Mouse (Mus musculus) thymus, postnatal 14 days (tissue): ENCODE data around the gene Marveld3.

ENCODE experiments used
- DNase-seq: peaks from one replicate; pipeline ENCODE4 v3.0.0; 2021

The Marveld3 gene

DNA sequence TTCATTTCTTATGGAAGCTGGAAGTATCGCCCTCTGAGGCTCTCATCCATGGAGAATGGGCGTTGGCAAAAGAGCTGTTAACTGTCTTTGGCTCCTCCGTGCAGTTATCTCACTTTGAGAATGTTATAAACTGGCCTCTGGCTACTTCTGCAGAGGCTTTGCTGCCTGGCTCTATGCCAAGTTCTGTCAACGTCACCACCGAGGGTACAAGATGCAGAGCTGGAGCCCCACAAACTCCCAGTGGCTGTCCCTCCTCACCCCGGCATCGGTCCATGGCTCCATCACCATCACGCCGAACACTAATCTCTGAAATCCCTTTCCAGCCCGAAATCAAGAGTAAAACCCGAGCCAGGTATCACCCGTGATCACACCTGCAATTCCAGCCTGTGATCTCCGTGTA is 1.4 kb upstream of the Marveld3 start:
- no peak for DNase-seq

DNA sequence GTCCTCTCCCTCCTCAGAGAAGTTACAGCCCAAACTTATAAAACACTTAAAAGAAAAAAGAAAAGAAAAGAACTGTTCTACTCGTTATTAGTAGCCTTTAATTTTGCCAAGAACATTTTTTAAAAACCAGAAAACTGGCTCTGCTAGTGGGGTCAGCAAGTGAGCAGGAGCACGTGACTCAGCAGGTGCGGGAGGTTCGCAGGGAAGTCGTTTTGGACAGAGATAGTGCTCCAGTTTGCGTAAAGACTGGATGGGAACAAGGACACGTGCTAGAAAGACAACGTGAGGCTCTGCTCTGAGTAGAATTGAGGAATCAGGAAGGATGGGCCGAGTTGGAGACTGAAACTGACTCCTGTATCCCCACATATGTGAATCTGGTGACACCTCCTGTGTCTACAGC is 893 bp upstream of the Marveld3 start:
- DNase-seq = no peak

DNA sequence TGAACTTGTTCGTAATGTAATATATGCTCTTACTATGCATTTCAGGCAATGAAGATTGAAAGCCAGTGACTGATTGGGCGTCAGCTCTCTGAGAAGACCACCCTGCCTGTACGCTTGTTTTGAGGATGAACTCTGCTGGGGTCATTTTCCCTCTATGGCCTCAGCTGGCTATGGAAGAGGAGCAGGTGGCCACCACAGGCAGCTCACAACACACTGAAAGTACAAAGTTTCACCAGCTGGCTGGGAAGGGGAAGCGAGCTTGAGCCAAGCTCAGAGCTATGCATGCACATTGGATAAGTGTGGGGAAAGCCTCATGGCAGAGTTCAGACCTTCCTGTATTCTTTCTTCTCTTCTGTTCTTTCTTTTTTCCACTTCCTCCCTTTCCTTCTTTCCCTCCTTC is 2.9 kb downstream of the Marveld3 start:
- DNase-seq = no peak

DNA sequence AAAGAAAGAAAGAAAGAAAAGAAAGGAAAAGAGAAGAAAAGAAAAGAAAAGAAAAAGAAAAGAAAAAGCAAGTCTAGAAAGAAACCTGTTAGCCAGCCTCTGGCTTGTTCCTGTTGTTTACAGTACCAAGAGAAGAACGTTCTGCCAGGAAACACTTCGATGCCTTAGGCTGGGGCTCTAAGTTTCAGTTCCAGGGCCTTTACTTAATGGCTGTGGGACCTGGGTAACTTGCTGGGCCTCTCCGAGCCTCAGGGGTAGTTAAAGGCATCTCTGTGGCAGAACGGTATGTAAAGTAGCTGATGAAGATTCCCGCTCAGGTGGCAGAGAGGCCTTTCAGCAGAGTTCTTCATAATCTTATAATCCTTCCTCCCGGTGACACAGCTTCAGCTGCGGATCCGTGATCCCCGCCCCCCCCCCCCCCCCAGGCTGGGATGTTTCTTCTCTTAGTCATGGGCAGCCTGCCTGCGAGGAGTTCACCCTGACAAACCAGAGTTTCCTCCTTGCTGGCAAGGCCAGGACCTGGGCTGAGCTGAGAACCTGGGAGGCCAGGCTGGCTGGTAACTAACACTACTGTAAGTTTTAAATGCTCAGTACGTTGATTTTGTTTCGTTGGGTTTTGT is 3.9 kb downstream of the Marveld3 start:
- no peak for DNase-seq

DNA sequence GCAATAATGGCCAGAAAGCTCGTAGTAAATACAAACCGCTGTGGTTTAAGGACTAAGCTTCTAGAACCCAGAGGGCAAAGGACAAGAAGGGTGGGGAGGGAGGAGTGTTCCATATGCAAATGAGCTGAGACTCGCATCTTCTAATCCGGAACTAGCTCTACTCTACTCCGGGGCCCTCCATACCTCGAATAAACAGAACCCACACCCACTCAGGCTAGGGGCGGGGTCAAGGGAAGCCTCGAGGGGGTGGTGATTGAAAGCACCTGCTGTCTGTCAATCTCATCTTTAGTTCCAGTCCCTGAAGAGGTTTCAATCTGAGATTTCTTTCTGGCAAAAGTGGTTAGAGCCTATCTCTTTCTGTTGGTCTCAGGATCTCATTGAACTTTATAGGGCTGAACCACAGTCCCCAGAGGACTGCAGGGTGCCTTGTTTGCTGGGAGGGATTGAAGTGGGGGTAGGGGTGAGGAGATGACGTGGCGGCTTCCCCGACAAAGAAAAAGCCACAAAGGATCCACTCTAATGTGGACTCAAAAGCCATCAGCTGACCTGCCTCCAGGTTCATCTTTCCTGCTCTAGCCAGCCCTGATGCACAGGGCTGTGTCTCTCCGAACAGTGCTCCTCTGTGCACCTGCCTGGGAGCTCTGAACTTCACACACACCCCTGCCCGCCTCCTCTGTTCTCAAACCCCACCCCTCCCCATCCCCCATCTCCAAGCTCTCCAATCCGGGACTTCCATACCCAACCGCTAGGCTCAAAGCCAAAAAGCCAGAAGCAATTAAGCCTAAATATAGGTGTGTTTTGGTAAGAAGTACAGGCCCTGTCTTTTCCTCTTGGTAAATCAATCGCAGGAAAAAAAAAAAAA is 4.6 kb downstream of the Marveld3 start:
- DNase-seq = peak; percentile 42

DNA sequence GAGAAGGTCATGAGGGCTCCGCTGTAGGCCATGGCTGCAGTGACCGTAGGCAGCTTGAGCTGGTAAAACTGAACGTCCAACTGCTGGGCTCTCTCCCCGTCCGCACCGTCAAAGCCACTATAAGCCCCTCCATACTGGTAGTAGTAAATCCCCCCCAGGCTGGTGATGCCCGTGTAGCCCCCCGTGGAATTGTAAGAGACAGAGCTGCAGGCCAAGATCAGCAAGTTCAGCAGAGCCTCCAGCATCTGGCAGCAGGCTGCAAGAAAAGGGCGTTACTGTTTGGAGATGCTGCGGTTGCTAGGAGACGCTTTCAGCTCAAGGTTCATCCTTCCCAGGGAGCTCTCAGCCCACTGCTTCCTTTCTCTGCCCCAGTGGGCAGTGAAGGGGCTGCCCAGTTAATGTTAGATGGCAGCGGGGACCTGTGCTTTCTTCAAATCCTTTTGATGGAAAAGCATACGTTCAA is 7.5 kb downstream of the Marveld3 start:
- no peak for DNase-seq

DNA sequence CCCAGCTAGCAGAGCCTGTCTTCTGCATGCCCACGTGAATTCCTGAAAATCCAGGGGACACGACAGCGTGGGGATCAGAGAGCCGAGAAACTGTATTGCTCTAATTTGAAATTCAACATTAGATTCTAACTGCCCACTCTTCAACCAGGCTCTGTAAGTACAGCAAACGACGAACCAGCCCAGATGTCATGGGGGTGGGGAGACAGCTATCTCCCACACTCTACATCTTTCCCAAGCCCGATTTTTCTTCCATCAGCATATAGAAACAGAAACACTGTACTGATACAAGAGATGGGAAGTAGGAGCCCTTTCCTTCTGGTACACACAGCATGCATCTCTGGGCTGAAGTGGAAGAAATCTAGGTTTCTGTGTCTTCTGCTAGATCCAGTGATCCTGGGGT is 9.8 kb downstream of the Marveld3 start:
- DNase-seq = no peak

DNA sequence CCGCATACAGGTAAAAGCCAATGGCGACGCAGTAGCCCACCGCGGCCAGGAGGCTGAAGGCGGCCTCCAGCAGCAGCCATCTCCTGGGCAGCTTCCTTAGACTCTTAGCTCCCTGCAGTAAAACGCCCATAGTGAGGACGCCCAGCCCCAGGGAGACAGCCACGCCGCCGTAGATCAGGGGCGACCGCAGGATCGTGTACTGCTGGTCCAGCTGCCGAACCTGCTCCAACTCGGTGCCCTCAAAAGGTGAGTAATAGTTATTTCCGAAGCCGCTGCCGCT is 13.8 kb downstream of the Marveld3 start:
- no peak for DNase-seq

DNA sequence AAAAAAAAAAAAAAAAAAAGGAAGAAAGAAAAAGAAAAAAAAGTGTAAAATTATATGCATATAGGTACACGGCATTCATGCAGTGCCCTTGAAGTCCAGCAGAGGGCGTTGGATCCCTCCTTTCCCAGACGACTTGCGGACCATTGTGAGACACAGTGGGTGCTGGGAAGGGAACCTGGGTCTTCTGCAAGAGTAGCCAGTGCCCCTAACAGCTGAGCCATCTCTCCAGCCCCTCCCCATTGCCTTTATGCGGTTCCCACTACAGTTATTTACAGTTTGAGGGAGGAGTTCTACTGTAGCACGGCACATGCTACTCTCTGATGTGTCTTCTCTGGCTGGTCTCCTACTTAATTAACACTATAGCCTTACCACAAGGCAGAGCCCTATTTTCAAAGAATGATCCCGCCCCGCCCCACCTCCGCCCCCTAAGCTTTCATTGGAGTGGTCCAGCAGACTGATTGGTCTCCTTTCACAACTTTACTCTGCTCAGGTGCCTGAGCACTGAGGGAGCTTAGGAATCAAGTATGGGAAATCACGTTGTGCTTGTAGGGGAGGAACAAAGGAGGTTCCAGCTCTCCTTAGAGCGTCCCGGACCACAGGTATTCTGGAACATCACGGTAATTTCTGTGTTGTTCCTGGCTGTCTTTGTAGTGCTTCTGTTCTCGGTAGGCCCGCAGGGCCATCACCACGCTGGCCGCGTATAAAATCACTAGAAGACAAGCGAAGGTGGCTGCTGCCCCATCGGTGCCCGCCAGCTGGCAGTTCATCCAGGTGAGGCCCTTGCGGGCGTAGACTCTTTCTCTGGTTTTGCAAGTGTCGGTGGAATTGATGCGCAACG is 14.3 kb downstream of the Marveld3 start:
- peak; percentile 21 for DNase-seq

DNA sequence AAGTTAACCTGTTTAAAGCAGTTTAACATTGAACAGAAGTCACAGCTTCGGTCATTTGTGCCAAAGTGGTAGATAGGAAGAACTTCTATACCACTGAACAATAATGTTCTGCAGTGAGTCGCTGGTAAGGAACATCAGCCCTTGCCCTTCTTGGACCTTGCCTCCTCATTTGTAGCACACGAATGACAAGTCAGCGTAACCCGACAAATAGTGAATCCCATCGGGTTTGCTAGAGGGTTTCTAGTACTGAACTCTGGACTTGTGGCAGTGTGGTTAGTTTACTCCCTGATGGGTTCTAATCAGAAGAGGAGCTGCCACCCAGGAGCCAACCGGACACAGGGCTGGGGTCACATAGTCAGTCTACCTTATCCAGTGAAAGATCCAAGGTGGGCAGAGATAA is 15.7 kb downstream of the Marveld3 start:
- DNase-seq = no peak

DNA sequence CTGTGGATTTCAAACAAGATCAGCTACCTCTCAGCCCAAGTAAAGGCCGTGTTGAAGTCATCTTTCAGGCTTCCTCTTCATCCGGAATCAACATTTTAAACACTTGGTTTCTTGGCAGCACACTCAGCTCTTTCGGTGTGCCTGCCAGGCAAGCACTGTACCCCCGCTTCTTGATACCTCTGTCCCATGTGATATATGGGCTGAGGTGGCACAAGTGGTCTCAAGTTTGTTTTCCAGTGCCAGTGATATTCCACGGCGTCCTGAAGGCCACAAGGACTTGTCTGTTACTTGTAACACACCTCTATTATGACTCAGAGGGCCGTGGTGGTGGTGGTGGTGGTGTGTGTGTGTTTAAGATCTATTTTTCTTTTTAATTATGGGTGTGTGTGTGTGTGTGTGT is 16.3 kb downstream of the Marveld3 start:
- DNase-seq = no peak

DNA sequence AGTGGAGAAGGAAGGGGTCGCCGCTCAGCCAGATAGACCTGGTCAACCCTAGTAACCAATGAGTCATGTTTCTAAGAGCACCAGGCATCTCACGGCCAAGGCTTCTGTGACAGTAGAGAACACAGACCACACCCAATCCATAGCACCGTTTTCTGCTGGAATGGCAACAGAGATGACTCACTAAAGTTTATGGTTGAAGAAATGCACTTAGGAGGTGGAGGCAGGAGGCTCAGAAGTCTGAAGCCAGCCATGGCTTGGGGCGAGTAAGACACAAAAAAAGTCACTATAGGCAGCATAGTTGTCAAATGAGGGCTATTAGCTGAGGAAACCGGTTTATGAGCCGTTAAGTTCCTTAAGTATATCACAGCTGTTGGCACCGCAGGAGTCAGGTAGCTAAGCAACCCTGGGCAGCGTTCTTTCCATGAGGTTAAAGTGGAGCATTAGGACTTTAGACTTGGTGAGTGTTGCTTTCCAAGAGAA is 16.8 kb downstream of the Marveld3 start:
- DNase-seq = no peak

DNA sequence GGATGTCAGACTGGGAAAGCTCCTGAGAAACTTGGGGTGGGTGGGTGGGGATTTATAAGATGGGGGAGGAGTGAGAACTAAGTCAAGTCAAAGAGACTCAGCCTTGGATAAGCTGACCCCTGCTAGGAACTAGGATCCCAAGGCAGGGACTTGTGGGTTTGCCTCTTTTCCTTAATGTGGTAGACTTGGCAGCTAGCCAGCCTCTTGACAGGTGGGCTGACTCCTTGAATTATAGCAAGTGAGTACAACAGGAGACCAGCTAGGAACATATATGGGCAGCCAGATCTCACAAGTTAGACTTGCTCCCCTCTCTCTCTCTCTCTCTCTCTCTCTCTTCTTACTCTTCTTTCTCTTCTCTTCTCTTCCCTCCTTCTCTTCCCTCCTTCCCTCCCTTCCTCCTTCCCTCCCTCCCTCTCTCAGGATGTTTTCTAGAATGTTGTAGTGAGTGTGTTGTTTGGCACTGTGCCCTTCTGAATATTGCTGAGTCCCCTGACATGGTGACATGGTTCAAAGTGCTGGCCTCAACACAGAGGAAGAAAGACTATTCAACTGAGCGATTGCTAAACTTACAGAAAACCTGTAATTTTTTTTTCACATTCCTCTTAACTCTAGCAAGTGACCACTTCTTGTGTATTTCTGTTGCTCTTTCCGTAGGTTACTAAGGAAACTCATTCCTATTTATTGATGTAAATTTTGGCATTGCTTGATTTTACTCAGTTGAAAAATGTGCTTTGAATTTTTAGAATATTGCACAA is 20.2 kb downstream of the Marveld3 start:
- DNase-seq = no peak

DNA sequence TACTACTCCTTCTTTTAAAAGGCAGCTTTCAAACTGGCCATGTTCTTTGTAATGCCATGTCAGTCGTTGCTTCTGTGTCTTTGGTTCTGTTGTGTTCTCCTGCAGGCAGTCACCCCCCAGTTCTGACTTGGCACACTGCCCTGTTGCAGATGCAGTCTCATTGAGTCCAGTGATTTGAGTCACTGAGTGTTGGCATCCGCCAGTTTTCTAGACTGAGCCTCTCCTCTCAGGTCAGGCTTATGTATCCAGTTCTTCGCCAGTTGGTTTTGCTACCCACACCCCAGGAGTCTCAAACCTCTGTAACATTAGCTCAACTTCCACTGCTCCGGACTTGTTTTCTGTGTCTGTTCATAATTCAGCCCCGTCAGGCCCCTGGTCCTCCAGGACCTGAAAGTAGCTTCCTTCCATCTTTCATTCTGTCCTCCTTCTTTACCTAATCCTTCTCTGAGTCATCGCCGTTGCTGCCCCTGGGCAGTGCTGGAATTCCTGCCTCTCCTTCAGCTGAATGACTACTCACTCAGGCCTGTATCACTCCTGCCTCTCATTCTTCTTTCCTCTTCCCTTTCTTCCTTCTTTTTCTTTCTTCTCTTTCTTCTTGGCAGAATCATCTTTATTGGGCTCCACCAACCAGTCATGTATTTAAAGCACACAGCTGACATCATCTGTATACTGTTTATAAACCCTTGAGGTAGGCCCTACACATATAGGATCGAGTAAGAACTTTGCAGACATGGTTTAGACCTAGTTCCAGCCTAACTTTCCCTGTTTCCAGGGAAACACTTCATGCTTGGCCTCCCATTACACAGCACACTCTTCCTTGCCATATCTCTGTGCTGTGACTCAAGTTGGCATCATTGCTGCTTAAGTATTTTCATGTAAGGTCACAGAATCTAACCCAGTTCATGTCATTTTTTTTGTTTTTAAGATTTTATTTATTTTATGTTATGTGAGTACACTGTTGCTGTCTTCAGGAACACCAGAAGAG is 41.3 kb downstream of the Marveld3 start:
- no peak for DNase-seq

DNA sequence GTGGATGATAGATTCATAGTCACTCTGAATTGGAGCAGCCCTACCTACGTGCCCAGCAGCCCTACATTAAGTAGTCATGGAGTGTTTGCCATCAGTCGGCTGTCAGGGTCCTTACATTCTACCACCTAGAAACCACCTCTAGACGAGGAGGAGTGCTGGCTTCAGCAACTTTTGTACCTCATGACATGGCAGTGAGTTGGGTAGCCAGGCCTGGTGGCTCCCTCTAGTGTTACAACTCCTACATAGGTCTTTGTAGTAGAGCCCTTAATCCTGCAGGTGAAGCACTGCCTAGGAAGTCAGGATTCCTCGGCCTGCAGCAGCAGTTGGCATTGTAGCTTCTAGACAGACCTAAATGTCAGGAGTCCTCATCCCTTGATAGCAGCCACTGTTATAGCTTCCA is 44.7 kb downstream of the Marveld3 start:
- peak; percentile 47 for DNase-seq

DNA sequence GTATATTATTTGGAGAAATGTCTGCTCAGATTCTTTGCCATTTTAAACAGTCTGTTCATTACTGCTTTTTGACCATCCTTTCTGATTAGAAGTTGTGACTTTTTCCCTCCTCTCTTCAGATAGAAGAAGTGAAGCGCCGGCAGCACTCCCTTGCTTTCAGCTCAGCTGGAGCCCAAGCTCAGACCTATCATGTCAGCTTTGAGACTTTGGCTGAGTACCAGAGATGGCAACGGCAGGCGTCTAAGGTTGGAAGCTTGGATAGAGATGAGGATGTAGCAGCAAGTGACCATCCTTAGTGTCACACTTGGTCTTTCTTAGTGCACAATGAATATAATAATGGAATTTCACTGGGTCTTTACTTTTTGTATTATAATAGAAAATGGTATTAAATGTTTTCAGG is 54.6 kb downstream of the Marveld3 start:
- no peak for DNase-seq

DNA sequence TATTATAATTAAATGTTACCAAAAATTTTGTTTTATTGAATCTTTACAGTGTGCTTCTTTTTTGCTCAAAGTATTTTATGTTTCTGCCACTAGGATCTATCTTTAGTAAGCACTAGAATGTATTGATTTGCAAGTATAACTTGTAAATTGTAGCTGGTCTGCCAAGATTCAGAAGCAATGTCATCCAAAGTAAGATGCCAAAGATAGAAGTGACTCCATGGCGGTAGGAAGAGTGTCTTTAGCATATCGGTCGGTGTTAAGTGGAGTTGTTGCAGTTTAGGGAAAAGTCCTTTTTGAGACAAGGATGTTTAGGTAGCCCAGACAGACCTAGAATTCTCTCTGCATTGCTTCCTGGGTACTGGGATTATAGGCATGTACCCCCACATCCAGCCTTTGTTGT is 55.1 kb downstream of the Marveld3 start:
- no peak for DNase-seq

DNA sequence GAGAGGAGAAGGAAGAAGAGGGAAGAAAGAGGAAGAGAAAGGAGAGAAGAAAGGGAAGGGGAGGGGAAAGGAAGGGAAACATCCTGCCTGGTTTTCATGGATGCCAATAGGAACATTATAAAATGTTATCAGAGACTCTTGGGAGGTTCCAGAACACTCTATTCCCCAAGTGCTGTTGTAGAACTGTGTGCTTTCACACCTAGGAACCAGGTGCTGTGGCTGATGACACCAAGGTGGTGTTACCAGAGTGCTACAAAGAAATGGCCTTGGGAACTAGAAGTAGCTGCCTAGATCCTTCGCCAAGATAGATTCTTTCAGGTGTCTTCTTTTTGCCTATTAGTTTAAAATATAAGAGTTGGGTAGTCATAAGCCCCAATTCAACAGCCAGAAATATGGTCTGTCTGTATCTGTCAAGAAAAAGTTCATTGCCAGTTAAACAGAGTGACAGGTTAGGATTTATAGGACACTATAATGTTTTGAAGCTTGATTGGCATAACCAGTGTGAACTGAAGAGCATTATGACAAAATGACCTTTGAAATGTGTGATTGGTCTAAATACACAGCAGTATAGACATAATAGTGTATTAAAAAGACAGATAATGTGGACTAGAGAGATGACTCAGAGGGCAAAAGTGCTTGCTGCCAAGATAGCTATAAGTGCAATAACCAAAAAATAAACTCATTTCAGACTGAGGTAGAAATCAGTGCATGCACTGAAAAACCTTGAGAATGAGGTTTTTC is 56.9 kb downstream of the Marveld3 start:
- no peak for DNase-seq

DNA sequence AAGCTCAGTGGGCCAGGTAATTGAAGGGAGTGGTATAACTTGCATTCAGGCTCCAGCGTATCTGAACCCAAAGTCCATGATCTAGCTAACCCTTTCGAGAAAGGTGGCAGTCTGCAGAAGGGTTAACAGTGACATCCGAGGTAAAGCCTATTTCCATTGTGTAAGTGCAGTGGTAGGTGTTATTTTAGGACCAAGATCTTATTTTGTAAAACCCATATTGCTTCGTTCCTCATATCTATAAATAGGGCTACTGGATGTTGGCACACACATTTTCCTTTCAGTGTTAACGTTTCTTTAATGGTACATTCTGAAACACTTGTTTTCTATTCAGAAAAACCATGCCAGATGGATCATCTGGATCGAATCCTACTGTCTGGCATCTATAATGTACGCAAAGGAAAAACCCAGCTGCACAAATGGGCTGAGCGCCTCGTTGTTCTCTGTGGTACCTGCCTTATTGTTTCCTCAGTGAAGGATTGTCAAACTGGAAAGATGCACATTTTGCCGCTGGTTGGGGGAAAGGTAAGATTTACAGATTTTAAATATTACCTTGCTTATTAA is 58.0 kb downstream of the Marveld3 start:
- no peak for DNase-seq

DNA sequence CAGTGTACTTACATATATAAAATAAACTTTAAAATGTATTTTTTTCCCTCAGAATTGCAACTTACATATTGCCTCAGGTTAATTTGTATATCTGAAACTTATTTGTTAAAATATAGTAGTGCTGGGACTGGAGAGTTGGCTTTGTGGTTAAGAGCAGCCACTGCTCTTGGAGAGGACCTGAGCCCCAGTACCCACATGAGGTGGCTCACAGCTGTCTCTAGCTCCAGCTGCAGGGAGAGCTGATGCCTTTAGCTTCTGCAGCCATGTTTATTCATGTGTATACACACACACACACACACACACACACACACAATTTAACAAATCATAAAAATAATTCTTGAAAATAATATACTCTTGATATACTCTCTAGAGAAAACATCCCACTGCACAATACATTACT is 59.6 kb downstream of the Marveld3 start:
- DNase-seq = no peak
